Mouse (Mus musculus) liver, adult 2 months (tissue): ENCODE measurements around the gene Mcrip1. TPM values are rescaled to one million over a fixed set of nuclear protein-coding genes. Genes with fewer than 3 reads are reported as not detected.

Source experiments
- DNase-seq: peaks from one replicate; pipeline ENCODE4 v3.0.0-alpha.2; 2011; ENCODE audit warnings: low read depth, low spot score; ENCODE audit errors: extremely low read depth
- H3K27ac ChIP-seq: fragments of 200-500 bp; replicated peaks from 2 replicates; pipeline ENCODE4 v1.5.1; 2012; ENCODE audit warnings: low read depth, mild to moderate bottlenecking, control low read depth, inconsistent platforms, low read length; ENCODE audit not compliant: insufficient read depth
- H3K27me3 ChIP-seq: fragments of 200-500 bp; 2 replicates; pipeline ENCODE4 v1.6.1; 2012; ENCODE audit warnings: mild to moderate bottlenecking, moderate library complexity, low read length, inconsistent platforms; ENCODE audit not compliant: control insufficient read depth, insufficient read depth
- H3K36me3 ChIP-seq: fragments of 200-500 bp; 2 replicates; pipeline ENCODE4 v1.6.1; 2012; ENCODE audit warnings: low read length, inconsistent platforms; ENCODE audit not compliant: control insufficient read depth, insufficient read depth
- H3K4me1 ChIP-seq: fragments of 200-500 bp; 2 replicates; pipeline ENCODE4 v1.6.1; 2011; ENCODE audit warnings: low read length; ENCODE audit not compliant: control insufficient read depth, insufficient read depth
- H3K4me3 ChIP-seq: fragments of 200-500 bp; 2 replicates; pipeline ENCODE4 v1.5.1; 2011; ENCODE audit warnings: low read depth, mild to moderate bottlenecking, control low read depth, low read length, moderate library complexity; ENCODE audit not compliant: insufficient read depth
- H3K79me2 ChIP-seq: fragments of 200-500 bp; 2 replicates; pipeline ENCODE4 v1.6.1; 2012; ENCODE audit warnings: inconsistent platforms, mild to moderate bottlenecking, low read length, moderate library complexity; ENCODE audit not compliant: control insufficient read depth, insufficient read depth
- H3K9ac ChIP-seq: fragments of 200-500 bp; 2 replicates; pipeline ENCODE4 v1.6.1; 2012; ENCODE audit warnings: low read depth, mild to moderate bottlenecking, control low read depth, inconsistent platforms, low read length
- CTCF ChIP-seq: fragments of 200-500 bp; IDR thresholded peaks from 2 replicates; pipeline ENCODE4 v1.5.1; 2011; ENCODE audit warnings: low read depth, low read length, control low read depth
- POLR2A ChIP-seq: fragments of 200-500 bp; IDR thresholded peaks from 2 replicates; pipeline ENCODE4 v1.6.1; 2011; ENCODE audit warnings: low read length, control low read depth; ENCODE audit not compliant: insufficient read depth; ENCODE audit errors: extremely low read depth
- WGBS: fragments of 180-500 bp; shearing (Covaris S2); methylation state at CpG from one replicate; pipeline ENCODE4 v1.1.7; 2018; 5-methylcytosine and 5-hydroxymethylcytosine counted together
- polyA plus RNA-seq: library from polyadenylated mRNA; depleted of rRNA; stranded (reverse); fragments of >200 nt; gene quantifications from 2 replicates; pipeline ENCODE4 v1.2.3, GENCODE M21; 2012
- total RNA-seq: library from RNA; depleted of rRNA; stranded (reverse); fragments of >200 nt; gene quantifications from 2 replicates; pipeline ENCODE4 v1.2.3, GENCODE M21; 2014

Gene Mcrip1
- total and polyA plus RNA-seq, 2 experiments: 11.7 to 44.4 TPM

GRCm38 (mm10) chr11:120527690-120528354, 21.7 kb downstream of the Mcrip1 start:
- H3K4me3 ChIP-seq: no peak overlapping the region
- peak overlapping the region; percentile 34 for H3K9ac ChIP-seq

GRCm38 (mm10) chr11:120525959-120526358, 23.6 kb downstream of the Mcrip1 start:
- no peak overlapping the region for H3K9ac ChIP-seq
- H3K27ac ChIP-seq: peak overlapping the region; percentile 40
- TF ChIP-seq POLR2A (no peak), CTCF (no peak)
- no peak overlapping the region for H3K4me3 ChIP-seq
- H3K27me3 ChIP-seq: no peaks in the 10 kb centered on the region
- 87% methylated on average over 2 of the region's 2 CpGs for WGBS
- H3K36me3 ChIP-seq: no peaks in the 10 kb centered on the region
- peaks cover 31% of the 10 kb centered on the region for H3K4me1 ChIP-seq
- no peak for DNase-seq
- peaks cover 14% of the 10 kb centered on the region; the same call in 1 of the 2 replicates for H3K79me2 ChIP-seq

More at GRCm38 (mm10) chr11:120527690-120528354, 21.7 kb downstream of the Mcrip1 start:
- H3K27ac ChIP-seq: peak overlapping the region; percentile 89
- WGBS: 41% methylated on average over 9 of the region's 9 CpGs
- H3K4me1 ChIP-seq: peaks cover 31% of the 10 kb centered on the region
- TF ChIP-seq POLR2A (no peak), CTCF (no peak)
- H3K36me3 ChIP-seq: no peaks in the 10 kb centered on the region
- peaks cover 22% of the 10 kb centered on the region; the same call in 1 of the 2 replicates for H3K79me2 ChIP-seq
- DNase-seq: peak; percentile 80
- H3K27me3 ChIP-seq: no peaks in the 10 kb centered on the region

GRCm38 (mm10) chr11:120522581-120522980, 26.9 kb downstream of the Mcrip1 start:
- Histone ChIP-seq H3K9ac (peak overlapping the region; percentile 69), H3K4me3 (peak overlapping the region; percentile 51), H3K36me3 (no peaks in the 10 kb centered on the region), H3K27ac (peak overlapping the region; percentile 99), H3K27me3 (no peaks in the 10 kb centered on the region), H3K79me2 (peaks cover 9% of the 10 kb centered on the region; the same call in 1 of the 2 replicates), H3K4me1 (peaks cover 27% of the 10 kb centered on the region)
- peak; percentile 94 for DNase-seq
- 54% methylated on average over 8 of the region's 8 CpGs for WGBS
- TF ChIP-seq CTCF: no peak
- TF ChIP-seq POLR2A: no peak

- peak; percentile 82 for DNase-seq
- peak overlapping the region; percentile 87 for H3K27ac ChIP-seq
- 35% methylated on average over 5 of the region's 5 CpGs for WGBS
- no peak overlapping the region; the same call in 1 of the 2 replicates for H3K9ac ChIP-seq
- H3K79me2 ChIP-seq: peaks cover 9% of the 10 kb centered on the region; the same call in 1 of the 2 replicates
- H3K36me3 ChIP-seq: no peaks in the 10 kb centered on the region
- peaks cover 25% of the 10 kb centered on the region for H3K4me1 ChIP-seq
- H3K27me3 ChIP-seq: no peaks in the 10 kb centered on the region
- no peak overlapping the region for H3K4me3 ChIP-seq
- TF ChIP-seq CTCF (0 out of 2 replicates have a peak, but pooled peaks have one; percentile 8), POLR2A (no peak)
These were observed 28.5 kb downstream of the Mcrip1 start for GRCm38 (mm10) chr11:120520967-120521540.

GRCm38 (mm10) chr11:120520498-120520897, 29.0 kb downstream of the Mcrip1 start:
- H3K27me3 ChIP-seq: no peaks in the 10 kb centered on the region
- no peak for DNase-seq
- no peak overlapping the region for H3K4me3 ChIP-seq
- peaks cover 9% of the 10 kb centered on the region; the same call in 1 of the 2 replicates for H3K79me2 ChIP-seq
- no peak overlapping the region for H3K27ac ChIP-seq
- no peak overlapping the region for H3K9ac ChIP-seq
- H3K4me1 ChIP-seq: peaks cover 29% of the 10 kb centered on the region
- no peaks in the 10 kb centered on the region for H3K36me3 ChIP-seq
- 82% methylated on average over 9 of the region's 9 CpGs for WGBS
- TF ChIP-seq CTCF (no peak), POLR2A (no peak)
